Mouse (Mus musculus) kidney, adult 2 months (tissue): ENCODE measurements around the gene Ptpn4.

Experiments used
- CTCF ChIP-seq: fragments of 200-500 bp; conservative IDR thresholded peaks from 2 replicates; pipeline ENCODE4 v1.5.1; 2011; ENCODE audit warnings: low read depth, mild to moderate bottlenecking, control low read depth, low read length, moderate library complexity, mixed read lengths; ENCODE audit not compliant: insufficient read depth, insufficient read length
- POLR2A ChIP-seq: fragments of 200-500 bp; IDR thresholded peaks from one replicate; pipeline ENCODE4 v1.6.1; 2011; ENCODE audit warnings: low read depth, low read length, control low read depth

- no peak for TF ChIP-seq CTCF
- TF ChIP-seq POLR2A, result no peak
These were observed 170.5 kb downstream of the Ptpn4 start for GRCm38 (mm10) chr1:119666904-119667303.
